21 mouse cellular contexts compared by ENCODE assay signal in genomic region chr6:34751625-34752024, GRCm38 (mm10).
"Had no signal": no experiment of that assay in that cellular context is flagged by ENCODE, and none has a peak within 500 bp of the region (broad histone marks: within the 10 kb centered on the region; RNA-seq: fewer than 3 reads in every experiment).

No protein-coding gene starts in this region.

- H3K4me1 ChIP-seq: lung, embryonic 15.5 days; midbrain, embryonic 15.5 days; neural tube, embryonic 13.5 days; neural tube, embryonic 15.5 days had no signal

- H3K9ac ChIP-seq: lung, embryonic 15.5 days; midbrain, embryonic 13.5 days; midbrain, embryonic 15.5 days; neural tube, embryonic 13.5 days; neural tube, embryonic 15.5 days had no signal

- H3K4me3 ChIP-seq: lung, embryonic 15.5 days; megakaryocyte, embryonic 14.5 days; midbrain, embryonic 13.5 days; midbrain, embryonic 15.5 days; myocyte; neural tube, embryonic 13.5 days; neural tube, embryonic 15.5 days had no signal

- DNase-seq: lung, adult 2 months; lung, postnatal 14 days; lung, postnatal 36 days; retina, postnatal 1 day; right cerebral cortex, adult 18-20 months; right cerebral cortex, postnatal 25 days; right cerebral cortex, postnatal 4 days; spleen, adult 18-20 months; thymus, adult 18-20 months; thymus, postnatal 14 days; thymus, postnatal 36 days had no signal

- H3K4me2 ChIP-seq: lung, embryonic 15.5 days; midbrain, embryonic 11.5 days; midbrain, embryonic 13.5 days; midbrain, embryonic 15.5 days; neural tube, embryonic 13.5 days; neural tube, embryonic 15.5 days had no signal

- H3K9me3 ChIP-seq: lung, embryonic 15.5 days; megakaryocyte, embryonic 14.5 days; midbrain, embryonic 13.5 days; midbrain, embryonic 15.5 days; neural tube, embryonic 13.5 days; neural tube, embryonic 15.5 days had no signal

- H3K27ac ChIP-seq: lung, embryonic 15.5 days; macrophage; midbrain, embryonic 13.5 days; midbrain, embryonic 15.5 days; neural tube, embryonic 13.5 days; neural tube, embryonic 15.5 days had no signal

- ATAC-seq: lung, postnatal 0 days; midbrain, embryonic 13.5 days; midbrain, embryonic 15.5 days had no signal

- H3K36me3 ChIP-seq: midbrain, embryonic 15.5 days; neural tube, embryonic 15.5 days had no signal

- H3K27me3 ChIP-seq: lung, embryonic 15.5 days; midbrain, embryonic 13.5 days; midbrain, embryonic 15.5 days; neural tube, embryonic 13.5 days; neural tube, embryonic 15.5 days had no signal
